Mouse (Mus musculus): Measurements from ENCODE around the gene Cby1. TPM values are rescaled to one million over a fixed set of nuclear protein-coding genes. Genes with fewer than 3 reads are reported as not detected.
A peak's percentile ranks its signal among the peaks of the same experiment; 100 is the strongest.

Gene Cby1
- polyA plus RNA-seq, 1 experiment from 2014 or later, result 48.7 TPM

DNA sequence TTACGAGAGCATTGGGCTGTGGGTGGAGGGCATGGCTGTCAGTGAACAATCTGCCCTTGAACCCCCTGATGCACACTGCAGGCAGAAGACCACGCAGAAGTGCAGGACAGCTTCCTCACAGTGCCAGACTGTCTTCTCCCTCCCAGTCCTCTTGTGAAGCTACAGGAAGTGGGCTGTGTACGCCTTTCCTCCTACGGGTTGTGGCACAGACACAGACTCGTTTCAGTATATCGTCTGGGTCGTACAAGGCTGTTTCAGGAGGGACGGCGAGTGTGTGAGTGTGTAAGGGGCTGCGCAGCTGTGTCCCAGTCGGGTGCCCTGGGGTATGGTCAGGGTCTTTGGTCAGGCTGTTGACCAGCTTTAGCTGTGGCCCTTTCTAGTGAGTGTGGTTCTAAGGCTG, 34.7 kb downstream of the Cby1 start:
- Histone ChIP-seq H3K9ac (ENCODE audit: low read length) (no peak overlapping the region), H3K27ac (replicated peaks in 1 of 2; ENCODE audit: control insufficient read depth in 1 of 2, insufficient read depth in 1 of 2, low read depth in 2 of 2, low read length in 2 of 2) (no peak overlapping the region), H3K4me2 (ENCODE audit: low read length) (0 out of 2 replicates have a peak overlapping the region, but pooled peaks have one; percentile 32), H3K4me1 (ENCODE audit: control insufficient read depth in 2 of 2, insufficient read depth in 2 of 2, low read length in 2 of 2) (peaks cover 14 to 19% of the 10 kb centered on the region in 2 experiments), H3K36me3 (ENCODE audit: control insufficient read depth, insufficient read depth, low read length) (peaks cover 10% of the 10 kb centered on the region), H3K9me3 (ENCODE audit: control insufficient read depth, low read length) (no peaks in the 10 kb centered on the region), H3K4me3 (ENCODE audit: control insufficient read depth in 1 of 2, insufficient read depth in 1 of 2, low read depth in 1 of 2, low read length in 2 of 2) (no peak overlapping the region), H3K27me3 (ENCODE audit: control insufficient read depth, insufficient read depth, low read length) (no peaks in the 10 kb centered on the region)
- ATAC-seq (ENCODE audit: insufficient number of reproducible peaks, insufficient read depth, low FRiP score, low read depth), result no peak
- WGBS, result 67% methylated on average over 11 of the region's 11 CpGs

GRCm38 (mm10) chr15:79694512-79694911, 35.5 kb downstream of the Cby1 start:
- Histone ChIP-seq H3K27me3 (ENCODE audit: control insufficient read depth, insufficient read depth, low read length) (no peaks in the 10 kb centered on the region), H3K4me2 (ENCODE audit: low read length) (no peak overlapping the region), H3K36me3 (ENCODE audit: control insufficient read depth, insufficient read depth, low read length) (peaks cover 10% of the 10 kb centered on the region), H3K4me3 (ENCODE audit: control insufficient read depth in 1 of 2, insufficient read depth in 1 of 2, low read depth in 1 of 2, low read length in 2 of 2) (no peak overlapping the region), H3K27ac (replicated peaks in 1 of 2; ENCODE audit: control insufficient read depth in 1 of 2, insufficient read depth in 1 of 2, low read depth in 2 of 2, low read length in 2 of 2) (no peak overlapping the region), H3K9me3 (ENCODE audit: control insufficient read depth, low read length) (no peaks in the 10 kb centered on the region), H3K4me1 (ENCODE audit: control insufficient read depth in 2 of 2, insufficient read depth in 2 of 2, low read length in 2 of 2) (peaks cover 14 to 18% of the 10 kb centered on the region in 2 experiments), H3K9ac (ENCODE audit: low read length) (no peak overlapping the region)
- ATAC-seq (ENCODE audit: insufficient number of reproducible peaks, insufficient read depth, low FRiP score, low read depth), result no peak
- WGBS, result 81% methylated on average over 4 of the region's 4 CpGs

GRCm38 (mm10) chr15:79695516-79695915, 36.5 kb downstream of the Cby1 start:
- no peaks in the 10 kb centered on the region for H3K27me3 ChIP-seq (ENCODE audit: control insufficient read depth, insufficient read depth, low read length)
- H3K4me1 ChIP-seq (ENCODE audit: control insufficient read depth in 2 of 2, insufficient read depth in 2 of 2, low read length in 2 of 2), result peaks cover 14% of the 10 kb centered on the region in 2 experiments
- no peaks in the 10 kb centered on the region for H3K9me3 ChIP-seq (ENCODE audit: control insufficient read depth, low read length)
- H3K4me3 ChIP-seq (ENCODE audit: control insufficient read depth in 1 of 2, insufficient read depth in 1 of 2, low read depth in 1 of 2, low read length in 2 of 2), result no peak overlapping the region
- no peak overlapping the region for H3K4me2 ChIP-seq (ENCODE audit: low read length)
- peaks cover 10% of the 10 kb centered on the region for H3K36me3 ChIP-seq (ENCODE audit: control insufficient read depth, insufficient read depth, low read length)
- H3K9ac ChIP-seq (ENCODE audit: low read length), result no peak overlapping the region
- ATAC-seq (ENCODE audit: insufficient number of reproducible peaks, insufficient read depth, low FRiP score, low read depth), result no peak
- H3K27ac ChIP-seq (replicated peaks in 1 of 2; ENCODE audit: control insufficient read depth in 1 of 2, insufficient read depth in 1 of 2, low read depth in 2 of 2, low read length in 2 of 2), result no peak overlapping the region
- 55% methylated on average over 3 of the region's 3 CpGs for WGBS

DNA sequence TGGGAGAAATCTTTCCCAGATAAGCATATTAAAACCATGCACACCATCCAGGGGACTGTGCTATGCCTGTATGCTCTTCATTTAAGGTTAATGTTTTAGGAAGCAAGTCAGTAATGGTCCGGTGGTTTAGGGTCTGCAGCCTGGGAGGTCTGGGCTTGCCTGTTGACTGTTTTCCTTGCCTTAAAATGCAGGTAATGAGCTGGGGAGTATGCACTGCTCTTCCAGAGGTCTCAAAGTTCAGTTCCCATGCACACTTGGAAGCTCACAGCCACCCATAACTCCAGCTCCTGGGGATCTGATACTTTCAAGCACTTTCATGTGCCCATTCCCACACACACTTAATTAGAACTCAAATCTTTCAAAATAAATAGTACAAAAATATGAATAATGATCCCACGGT, 37.5 kb downstream of the Cby1 start:
- Histone ChIP-seq H3K27ac (replicated peaks in 1 of 2; ENCODE audit: control insufficient read depth in 1 of 2, insufficient read depth in 1 of 2, low read depth in 2 of 2, low read length in 2 of 2) (no peak overlapping the region), H3K27me3 (ENCODE audit: control insufficient read depth, insufficient read depth, low read length) (no peaks in the 10 kb centered on the region), H3K4me3 (ENCODE audit: control insufficient read depth in 1 of 2, insufficient read depth in 1 of 2, low read depth in 1 of 2, low read length in 2 of 2) (no peak overlapping the region), H3K36me3 (ENCODE audit: control insufficient read depth, insufficient read depth, low read length) (peaks cover 10% of the 10 kb centered on the region), H3K9ac (ENCODE audit: low read length) (no peak overlapping the region), H3K4me2 (ENCODE audit: low read length) (no peak overlapping the region), H3K9me3 (ENCODE audit: control insufficient read depth, low read length) (no peaks in the 10 kb centered on the region), H3K4me1 (ENCODE audit: control insufficient read depth in 2 of 2, insufficient read depth in 2 of 2, low read length in 2 of 2) (peaks cover 12% of the 10 kb centered on the region in 2 experiments)
- ATAC-seq (ENCODE audit: insufficient number of reproducible peaks, insufficient read depth, low FRiP score, low read depth), result no peak
- WGBS, result 91% methylated on average over 2 of the region's 2 CpGs

- WGBS, result 85% methylated on average over 6 of the region's 6 CpGs
Observed at GRCm38 (mm10) chr15:79697011-79697410, 38.0 kb downstream of the Cby1 start.

DNA sequence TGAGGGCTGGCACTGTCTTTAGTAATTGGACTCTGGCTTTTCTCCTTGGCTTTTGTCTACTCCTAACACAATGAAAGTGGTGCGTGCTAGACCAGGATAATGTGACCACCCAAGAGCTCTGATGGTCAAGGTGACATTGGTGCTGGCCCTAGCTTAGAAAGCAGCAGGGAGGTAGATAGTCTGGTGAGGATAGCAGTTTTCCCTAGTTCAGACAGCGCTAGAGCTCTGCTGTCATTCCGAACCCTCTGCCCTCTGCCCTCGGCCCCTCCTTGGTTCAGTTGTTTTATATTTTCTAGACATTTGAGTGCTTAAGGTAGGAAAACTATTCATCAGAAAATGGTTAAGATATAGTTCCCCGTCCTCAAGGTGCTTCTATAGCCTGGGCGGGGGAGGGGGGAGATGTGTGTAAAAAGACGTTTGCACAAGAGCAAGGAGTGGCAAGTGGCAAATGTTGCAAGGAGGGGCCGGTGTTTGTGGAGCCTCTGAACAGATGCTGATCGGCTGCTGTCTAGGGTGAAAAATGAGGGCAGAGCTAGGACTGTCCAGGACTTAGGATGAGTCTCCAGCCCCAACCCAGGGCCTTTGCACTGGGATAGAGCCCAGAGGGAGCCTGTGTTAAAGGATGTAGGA, 38.7 kb downstream of the Cby1 start:
- peaks cover 6 to 11% of the 10 kb centered on the region in 2 experiments; a peak in 3 of 4 replicates for H3K4me1 ChIP-seq (ENCODE audit: control insufficient read depth in 2 of 2, insufficient read depth in 2 of 2, low read length in 2 of 2)
- peaks cover 10% of the 10 kb centered on the region for H3K36me3 ChIP-seq (ENCODE audit: control insufficient read depth, insufficient read depth, low read length)
- no peak for ATAC-seq (ENCODE audit: insufficient number of reproducible peaks, insufficient read depth, low FRiP score, low read depth)
- WGBS, result 74% methylated on average over 9 of the region's 9 CpGs
- no peak overlapping the region; a peak in 1 of 4 replicates for H3K27ac ChIP-seq (replicated peaks in 1 of 2; ENCODE audit: control insufficient read depth in 1 of 2, insufficient read depth in 1 of 2, low read depth in 2 of 2, low read length in 2 of 2)
- no peak overlapping the region for H3K4me3 ChIP-seq (ENCODE audit: control insufficient read depth in 1 of 2, insufficient read depth in 1 of 2, low read depth in 1 of 2, low read length in 2 of 2)
- no peak overlapping the region for H3K9ac ChIP-seq (ENCODE audit: low read length)
- no peaks in the 10 kb centered on the region for H3K9me3 ChIP-seq (ENCODE audit: control insufficient read depth, low read length)
- no peak overlapping the region for H3K4me2 ChIP-seq (ENCODE audit: low read length)
- H3K27me3 ChIP-seq (ENCODE audit: control insufficient read depth, insufficient read depth, low read length), result no peaks in the 10 kb centered on the region

More at GRCm38 (mm10) chr15:79697011-79697410, 38.0 kb downstream of the Cby1 start:
- Histone ChIP-seq H3K4me2 (ENCODE audit: low read length) (no peak overlapping the region), H3K4me1 (ENCODE audit: control insufficient read depth in 2 of 2, insufficient read depth in 2 of 2, low read length in 2 of 2) (peaks cover 7 to 11% of the 10 kb centered on the region in 2 experiments), H3K36me3 (ENCODE audit: control insufficient read depth, insufficient read depth, low read length) (peaks cover 10% of the 10 kb centered on the region), H3K27ac (replicated peaks in 1 of 2; ENCODE audit: control insufficient read depth in 1 of 2, insufficient read depth in 1 of 2, low read depth in 2 of 2, low read length in 2 of 2) (no peak overlapping the region; a peak in 1 of 4 replicates), H3K27me3 (ENCODE audit: control insufficient read depth, insufficient read depth, low read length) (no peaks in the 10 kb centered on the region), H3K4me3 (ENCODE audit: control insufficient read depth in 1 of 2, insufficient read depth in 1 of 2, low read depth in 1 of 2, low read length in 2 of 2) (no peak overlapping the region), H3K9me3 (ENCODE audit: control insufficient read depth, low read length) (no peaks in the 10 kb centered on the region), H3K9ac (ENCODE audit: low read length) (no peak overlapping the region)
- ATAC-seq (ENCODE audit: insufficient number of reproducible peaks, insufficient read depth, low FRiP score, low read depth), result no peak

DNA sequence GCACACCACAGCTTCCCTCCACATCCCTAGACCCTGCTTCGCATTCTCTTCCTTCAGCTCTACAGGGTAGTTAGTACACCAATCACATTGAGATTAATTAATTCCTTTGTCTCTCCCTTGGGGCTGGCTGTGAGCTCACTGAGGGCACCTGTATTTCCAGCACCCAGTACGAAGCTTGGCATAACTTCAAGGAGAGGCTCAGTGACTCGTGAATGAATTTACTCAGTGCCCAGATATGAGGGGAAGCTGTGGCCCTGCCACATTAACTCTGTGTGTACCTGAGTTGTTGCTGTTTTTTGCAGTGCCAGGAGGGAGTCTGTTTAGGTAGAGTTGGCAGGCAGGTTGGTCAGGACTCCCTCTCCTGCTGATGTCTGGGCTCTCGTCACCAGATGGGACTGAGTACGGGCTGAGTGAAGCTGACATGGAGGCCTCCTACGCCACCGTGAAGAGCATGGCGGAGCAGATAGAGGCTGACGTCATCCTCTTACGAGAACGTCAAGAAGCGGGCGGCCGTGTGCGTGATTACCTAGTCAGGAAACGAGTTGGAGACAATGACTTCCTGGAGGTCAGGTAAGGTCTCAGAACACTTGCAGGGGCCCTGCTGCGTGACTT, 47.7 kb downstream of the Cby1 start:
- WGBS, result 73% methylated on average over 17 of the region's 17 CpGs
- H3K4me1 ChIP-seq (ENCODE audit: control insufficient read depth in 2 of 2, insufficient read depth in 2 of 2, low read length in 2 of 2), result no peaks in the 10 kb centered on the region

More for the DNA sequence above, 47.7 kb downstream of the Cby1 start:
- no peak overlapping the region for H3K27ac ChIP-seq (replicated peaks in 1 of 2; ENCODE audit: control insufficient read depth in 1 of 2, insufficient read depth in 1 of 2, low read depth in 2 of 2, low read length in 2 of 2)
- H3K9ac ChIP-seq (ENCODE audit: low read length), result 0 out of 2 replicates have a peak overlapping the region, but pooled peaks have one; percentile 48
- no peak overlapping the region for H3K4me2 ChIP-seq (ENCODE audit: low read length)
- no peaks in the 10 kb centered on the region for H3K9me3 ChIP-seq (ENCODE audit: control insufficient read depth, low read length)
- ATAC-seq (ENCODE audit: insufficient number of reproducible peaks, insufficient read depth, low FRiP score, low read depth), result no peak
- no peak overlapping the region for H3K4me3 ChIP-seq (ENCODE audit: control insufficient read depth in 1 of 2, insufficient read depth in 1 of 2, low read depth in 1 of 2, low read length in 2 of 2)
- no peaks in the 10 kb centered on the region for H3K27me3 ChIP-seq (ENCODE audit: control insufficient read depth, insufficient read depth, low read length)
- peaks cover 47% of the 10 kb centered on the region for H3K36me3 ChIP-seq (ENCODE audit: control insufficient read depth, insufficient read depth, low read length)
